Mouse (Mus musculus): Measurements from ENCODE around the gene Nrxn3.

Nrxn3 gene

DNA sequence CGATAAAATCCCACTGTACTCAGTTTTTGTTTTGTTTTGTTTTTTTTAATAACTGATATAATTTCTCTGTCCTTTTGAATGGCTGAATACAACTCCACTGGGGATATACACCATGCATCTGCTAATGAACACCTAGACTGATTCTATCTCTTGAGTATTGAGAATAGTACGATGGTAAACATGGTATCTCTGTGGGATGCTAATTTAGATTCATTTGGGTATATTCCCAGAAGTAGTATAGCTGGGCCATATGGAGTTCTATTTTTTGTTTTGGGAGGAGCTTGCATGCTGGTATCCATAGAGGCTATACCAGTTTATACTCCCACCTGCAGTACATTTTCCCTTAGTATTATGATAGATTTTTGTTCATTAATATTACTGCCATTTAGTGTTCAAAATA, 217.0 kb downstream of the Nrxn3 start:
- no peak for DNase-seq

DNA sequence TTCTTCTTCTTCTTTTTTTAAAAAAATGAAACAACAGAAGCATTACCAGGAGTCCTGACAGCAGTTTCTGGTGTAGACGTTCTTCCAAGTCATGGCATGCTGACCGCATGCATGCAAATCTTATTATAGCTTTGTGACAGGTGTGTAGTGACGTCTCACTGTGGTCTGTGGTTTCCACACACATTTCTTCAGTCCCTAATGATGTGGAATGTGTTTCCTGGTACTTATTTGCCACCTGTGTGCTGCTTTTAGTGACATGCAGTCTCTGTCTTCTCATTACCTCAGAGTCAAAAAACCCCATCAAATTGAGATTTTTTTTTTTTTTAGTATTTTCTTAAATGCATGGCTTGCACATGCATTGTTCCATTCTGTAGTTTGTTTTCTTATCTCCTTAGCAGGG, 222.3 kb downstream of the Nrxn3 start:
- no peak for DNase-seq

DNA sequence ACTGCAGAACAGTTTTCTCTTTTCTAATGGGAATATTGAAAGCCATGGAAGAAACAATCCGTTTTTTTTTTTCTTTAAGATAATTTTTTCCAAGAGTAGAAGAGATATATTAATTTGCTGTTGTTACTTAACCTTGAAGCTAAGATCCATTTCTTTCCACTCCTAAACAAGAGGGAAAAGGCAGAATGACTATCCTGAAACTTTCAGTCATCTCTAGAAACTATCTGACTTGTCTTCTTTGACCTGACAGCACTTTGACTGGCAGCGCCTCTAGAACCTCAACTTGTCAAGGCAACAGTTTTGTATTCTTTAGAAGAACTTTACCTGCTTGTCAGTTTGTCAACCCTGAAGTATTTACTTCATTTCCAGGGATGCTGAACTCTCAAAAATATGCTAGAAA, 227.2 kb downstream of the Nrxn3 start:
- no peak for DNase-seq

DNA sequence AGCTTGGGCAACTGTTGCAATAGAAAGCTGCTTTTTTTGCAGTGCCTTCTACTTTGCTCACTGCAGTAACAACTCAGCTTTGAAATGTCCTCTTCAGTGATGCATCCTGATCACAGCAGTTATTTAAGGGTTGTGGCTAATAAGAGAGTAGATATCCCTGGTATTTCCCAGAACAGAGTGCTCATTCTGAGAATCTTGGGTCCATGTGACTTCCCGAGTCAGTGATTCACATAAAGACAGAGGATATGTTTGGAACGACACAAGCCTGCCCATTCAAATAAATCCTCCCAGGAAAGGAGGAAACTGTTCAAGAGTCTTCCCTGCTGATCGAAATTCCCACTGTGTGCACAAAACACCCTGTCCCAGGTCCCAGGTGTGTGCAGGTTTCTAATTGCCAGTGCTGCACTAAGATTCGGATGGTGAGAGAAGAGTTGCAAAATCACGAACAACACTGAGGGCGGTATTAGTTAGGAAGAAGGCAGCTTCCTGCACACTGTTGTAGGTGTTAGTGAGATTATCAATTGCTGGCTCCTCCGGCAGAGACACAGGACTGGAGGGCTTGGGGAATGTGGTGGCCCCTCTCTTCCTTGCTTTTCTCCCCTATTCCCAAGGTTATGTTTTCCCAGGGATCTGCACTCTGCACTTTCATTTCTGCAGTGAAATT, 230.4 kb downstream of the Nrxn3 start:
- DNase-seq = no peak

DNA sequence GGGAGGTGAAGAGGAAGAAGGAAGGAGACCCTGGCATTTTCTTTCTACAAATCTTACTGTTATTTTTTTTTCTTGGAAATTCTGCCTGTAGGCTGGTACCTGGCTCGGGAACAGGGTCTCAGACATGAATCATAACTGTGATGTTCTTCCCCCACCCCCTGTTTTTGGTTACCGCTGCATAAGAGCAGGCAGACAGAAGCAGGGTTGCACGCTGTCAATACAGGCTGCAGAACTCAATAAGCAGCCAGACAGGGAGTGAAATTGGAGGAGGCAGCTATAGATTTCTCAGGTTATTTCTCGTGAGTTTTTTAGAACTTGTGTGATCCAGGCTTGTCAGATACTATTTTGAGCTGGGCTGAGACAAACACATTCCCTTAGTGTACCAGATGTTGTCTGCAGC, 231.1 kb downstream of the Nrxn3 start:
- DNase-seq = no peak

DNA sequence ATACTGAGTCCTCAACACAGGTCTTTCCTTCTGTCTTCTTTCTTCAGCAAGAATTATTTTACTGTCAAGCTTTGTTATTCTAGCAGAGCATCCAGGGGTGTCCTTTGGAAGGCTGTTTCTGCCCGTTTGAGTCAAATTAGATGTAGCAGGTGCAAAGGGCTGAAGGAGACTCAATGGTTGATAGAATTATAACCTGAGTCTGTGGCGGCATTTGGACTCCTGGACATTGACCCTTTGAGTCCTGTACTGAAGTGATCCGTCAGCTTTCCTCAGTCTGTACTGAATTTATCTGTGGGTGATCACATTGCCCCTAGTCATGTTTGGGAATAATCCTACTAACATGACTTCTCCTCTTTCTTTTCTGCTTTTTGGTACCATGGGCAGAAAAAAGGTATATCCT, 234.8 kb downstream of the Nrxn3 start:
- no peak for DNase-seq

DNA sequence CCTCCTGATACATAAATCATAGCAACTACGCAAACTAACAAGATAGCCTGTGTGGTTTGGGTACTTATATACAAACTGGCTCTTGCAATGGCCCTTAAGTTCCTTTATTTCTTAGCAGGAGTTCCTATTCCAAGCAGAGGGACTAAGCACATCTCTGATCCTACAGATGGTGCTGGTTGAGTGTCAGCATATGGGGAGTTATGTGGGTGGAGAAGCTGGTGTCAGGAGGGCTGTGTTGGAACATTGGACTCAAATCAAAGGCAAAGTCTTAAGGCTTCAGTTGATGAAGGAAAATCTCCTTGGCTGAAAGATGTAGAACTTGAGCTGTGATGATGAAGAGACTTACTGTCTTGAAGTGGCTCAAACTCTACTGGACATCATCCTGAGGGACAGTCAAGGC, 238.1 kb downstream of the Nrxn3 start:
- DNase-seq = no peak

DNA sequence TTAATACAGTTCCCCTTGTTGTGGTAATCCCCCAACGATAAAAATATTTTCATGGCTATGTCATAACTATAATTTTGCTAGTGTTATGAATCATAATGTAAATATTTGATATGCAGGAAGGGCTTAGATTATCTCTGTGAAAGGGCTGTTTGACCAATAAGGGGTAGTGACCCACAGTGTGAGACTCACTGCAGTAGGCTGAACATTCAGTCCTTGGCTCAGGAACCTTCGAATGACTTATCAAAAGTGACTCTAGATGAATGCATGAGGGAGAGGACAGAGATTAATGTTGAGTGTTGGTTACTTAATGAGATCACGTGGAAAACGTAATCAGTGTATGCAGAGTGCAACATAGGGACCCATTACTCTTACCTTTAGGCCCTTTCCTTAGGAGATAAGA, 243.7 kb downstream of the Nrxn3 start:
- DNase-seq = no peak

DNA sequence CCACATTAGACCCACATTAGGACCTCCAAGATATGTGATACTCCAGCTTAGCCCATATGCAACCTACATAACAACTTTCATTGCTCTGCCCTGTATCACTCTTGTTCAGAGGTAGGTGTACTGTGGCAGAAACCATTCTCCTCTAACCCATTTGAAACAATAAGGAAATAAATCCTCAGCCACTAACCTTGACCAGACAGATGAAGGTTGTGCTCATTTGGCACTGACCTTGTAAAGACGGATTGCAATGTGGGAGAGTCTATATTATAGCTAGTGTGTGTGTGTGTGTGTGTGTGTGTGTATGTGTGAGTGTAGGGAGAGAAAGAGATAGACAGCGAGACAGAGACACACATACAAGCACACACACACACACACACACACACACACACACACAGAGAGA, 253.9 kb downstream of the Nrxn3 start:
- DNase-seq = no peak

DNA sequence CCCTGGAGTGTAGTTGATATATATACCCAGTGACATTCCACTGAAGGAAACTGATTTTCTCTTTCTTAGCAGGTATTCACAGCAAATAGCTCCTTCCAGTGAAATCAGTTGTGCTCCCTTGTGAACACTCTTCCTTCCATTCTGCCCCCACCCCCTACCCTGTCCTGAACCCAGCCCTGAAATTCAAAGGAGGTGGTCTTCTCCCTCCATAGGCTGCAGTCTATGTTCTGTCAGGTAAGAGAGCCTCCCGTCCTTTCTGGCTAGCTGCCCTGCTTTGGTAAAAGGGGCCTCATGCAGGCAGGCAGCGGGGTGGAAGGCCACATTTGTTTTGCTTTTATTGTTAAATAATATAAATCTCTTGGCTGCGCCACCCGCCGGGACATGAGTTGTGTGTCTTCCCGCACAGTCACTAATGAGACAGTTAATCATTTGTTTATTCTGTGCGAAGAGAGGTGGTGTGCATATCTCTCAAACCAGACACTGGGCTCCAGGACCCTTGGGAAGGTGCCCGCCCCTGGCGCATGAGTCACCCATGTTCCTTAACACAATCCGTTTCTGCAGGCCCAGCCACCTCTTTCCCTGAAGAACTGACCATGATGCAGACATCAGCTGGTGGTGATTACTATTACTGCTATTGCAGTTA, 261.1 kb downstream of the Nrxn3 start:
- peak; percentile 16 for DNase-seq

DNA sequence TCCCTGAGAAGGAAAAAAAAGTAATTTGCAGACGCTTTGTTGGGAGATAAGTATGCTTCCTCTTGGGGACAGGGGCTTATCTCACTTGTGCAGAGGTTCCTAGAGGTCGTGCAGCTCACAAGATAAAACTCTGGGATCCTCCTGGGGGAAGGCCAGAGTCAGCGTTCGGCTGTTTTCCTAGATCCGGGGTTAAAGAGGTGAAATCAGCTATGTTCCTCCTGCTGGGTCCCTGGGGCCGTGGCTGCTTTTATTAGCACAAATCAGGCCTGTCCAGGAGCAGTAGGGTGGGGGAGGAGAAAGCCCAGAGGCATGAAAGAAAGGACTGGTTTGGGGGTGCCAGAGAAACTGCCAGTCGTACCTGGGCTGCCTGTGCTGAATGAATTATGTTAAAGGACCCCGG, 261.7 kb downstream of the Nrxn3 start:
- no peak for DNase-seq

DNA sequence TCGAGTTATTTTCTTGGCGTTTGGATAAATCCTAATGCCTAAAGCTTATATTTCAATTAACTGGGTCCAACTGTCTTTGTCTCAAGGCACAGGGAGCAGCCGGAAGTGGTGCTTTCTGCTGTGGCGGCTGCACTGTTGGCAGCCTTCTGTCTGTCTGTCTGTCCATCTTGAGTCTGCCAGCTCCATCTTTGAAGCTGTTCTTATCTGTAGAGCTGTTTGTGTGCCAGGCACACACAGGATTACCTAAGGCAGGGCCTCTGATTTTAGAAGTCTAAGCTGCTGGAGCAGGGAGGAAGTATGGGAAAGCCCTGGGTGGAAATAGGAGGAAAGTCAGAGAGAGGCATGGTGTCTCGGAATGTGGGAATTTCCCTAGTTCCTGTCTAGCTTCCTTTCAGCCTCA, 262.1 kb downstream of the Nrxn3 start:
- no peak for DNase-seq

DNA sequence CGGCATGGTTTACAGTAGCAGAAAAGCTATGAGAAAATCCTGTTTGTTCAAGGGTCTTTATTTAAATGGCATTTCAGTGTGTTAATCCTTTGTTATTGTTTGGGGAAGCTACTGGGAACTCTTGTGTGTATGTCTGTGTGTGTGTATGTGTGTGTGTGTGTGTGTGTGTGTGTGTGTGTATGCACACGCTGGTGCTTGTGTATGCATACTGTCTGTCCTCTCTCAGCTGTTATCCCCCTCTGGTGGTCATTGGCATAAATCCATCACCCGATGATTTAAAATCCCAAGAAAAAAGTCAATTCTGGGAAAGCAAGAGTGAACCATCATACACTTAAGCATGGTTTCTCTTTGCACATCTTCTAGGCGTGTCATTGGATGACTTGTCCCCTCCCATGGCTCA, 264.4 kb downstream of the Nrxn3 start:
- DNase-seq = no peak

DNA sequence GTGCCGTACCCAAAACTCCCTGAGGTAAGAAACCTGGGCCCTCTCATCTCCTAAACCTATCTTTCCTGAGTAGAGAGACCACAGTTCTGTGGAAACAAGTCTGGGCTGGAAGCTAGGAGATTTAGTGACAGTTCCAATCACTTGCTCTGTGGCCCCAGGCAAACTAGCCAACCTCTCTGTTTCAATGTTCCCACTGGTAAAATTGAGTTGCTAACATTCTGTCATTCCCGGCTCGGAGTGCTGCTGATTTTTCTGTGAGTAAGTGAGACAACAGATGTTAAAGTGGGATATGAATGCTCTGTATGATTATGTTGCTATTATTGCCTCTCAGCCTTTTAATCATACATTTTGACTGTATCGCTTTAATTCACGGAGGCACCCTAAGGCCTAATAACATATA, 268.1 kb downstream of the Nrxn3 start:
- DNase-seq = no peak

DNA sequence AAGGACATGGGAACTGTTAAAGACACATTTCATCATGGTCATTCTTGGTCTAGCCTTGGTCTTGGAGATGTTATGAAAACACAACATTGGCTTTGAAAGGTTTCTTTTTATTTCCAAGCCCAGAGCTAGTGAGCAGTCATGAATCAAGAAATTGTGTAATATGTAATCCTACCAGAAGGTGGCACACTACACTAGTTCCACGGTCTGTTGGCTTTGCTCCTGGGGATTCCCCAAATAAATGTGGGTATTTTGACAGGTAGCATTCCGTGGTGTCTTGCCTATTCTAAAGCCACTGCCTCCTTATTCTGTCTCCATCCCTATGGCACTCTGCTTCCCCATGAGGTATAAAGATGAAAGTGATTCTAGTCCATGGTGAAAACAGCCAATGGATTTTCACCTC, 269.5 kb downstream of the Nrxn3 start:
- no peak for DNase-seq

DNA sequence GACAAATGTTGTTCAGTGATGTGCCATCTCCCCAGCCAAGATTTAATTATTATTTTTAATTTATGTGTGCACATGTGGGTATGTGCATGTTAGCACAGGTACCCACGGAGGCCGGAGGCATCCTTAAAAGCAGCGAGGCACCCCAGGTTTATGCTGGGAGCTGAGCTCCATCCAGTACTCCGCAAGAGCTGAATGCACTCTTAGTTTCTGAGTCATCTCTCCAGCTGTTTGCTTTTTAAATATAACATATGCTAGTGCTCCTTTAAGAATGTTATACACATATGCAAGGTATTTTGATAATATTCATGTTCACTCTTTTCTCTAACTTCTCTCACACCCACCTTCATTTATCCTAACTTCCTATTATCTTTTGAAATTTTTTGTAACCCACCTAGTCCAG, 271.1 kb downstream of the Nrxn3 start:
- DNase-seq = no peak

DNA sequence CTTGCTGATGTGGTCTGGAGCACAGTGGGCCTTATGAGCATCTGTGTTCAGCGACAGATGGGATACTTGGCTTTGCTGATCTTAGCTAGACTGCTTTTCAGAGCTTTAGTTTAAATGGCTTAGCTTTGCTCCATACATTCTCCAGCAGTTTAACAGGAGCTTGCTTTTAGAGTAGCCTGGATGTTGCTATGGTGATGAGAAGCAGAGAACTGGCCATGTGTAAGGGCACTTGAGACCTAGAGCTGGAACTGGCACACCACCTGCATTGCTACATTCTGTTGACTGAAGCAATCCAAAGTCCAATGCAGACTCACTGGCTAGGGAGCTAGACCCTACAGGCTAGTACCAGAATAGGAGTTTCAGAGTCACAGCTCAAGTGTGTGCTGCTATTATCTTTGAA, 293.8 kb downstream of the Nrxn3 start:
- no peak for DNase-seq

DNA sequence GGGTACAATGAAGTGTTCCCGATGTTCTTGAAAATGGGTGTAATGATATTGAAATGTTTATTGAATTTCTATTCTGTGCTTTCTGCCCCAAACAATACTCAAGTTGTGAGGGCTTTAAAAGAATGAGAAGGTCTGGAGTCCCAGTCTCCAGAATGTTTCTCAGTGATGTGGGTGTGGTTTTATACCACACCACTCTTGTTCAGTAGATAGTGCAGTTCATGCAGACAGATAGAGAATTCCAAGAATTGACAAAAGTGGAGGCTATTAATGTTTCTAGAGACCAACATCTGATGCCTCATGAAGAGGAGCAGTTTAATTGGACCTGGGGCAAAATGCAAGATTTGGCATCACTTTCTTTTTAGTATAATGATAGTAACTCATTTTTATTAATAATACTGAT, 302.5 kb downstream of the Nrxn3 start:
- DNase-seq = no peak

DNA sequence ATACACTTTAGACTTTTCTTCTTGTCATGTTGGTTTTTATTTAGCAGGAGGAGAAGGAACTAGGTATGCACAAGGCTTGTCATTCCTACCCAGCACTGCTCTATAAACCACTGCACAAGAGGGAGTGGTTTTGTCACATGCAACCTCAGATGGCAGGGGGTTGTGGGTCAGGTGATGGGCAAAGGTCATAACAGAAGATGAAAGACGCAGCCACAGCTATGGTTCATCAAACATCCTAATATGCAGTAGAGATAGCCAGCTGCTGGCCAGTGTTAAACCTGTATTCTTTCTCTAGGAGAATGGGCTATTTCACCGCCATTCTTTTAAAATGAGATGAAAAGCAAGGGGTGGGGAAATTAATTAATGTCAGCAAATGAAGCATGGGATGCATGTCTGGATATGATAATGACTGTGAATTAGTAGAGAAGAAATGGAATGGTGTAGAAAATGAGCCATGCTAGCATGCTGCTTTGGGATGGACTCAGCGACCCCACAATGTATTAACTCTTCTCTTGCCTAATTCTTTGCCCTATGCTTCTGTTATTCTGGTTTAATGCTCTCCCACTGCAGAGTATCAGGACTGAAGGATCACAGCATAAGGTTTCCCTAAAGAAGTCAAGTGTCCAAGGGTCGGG, 313.4 kb downstream of the Nrxn3 start:
- no peak for DNase-seq

DNA sequence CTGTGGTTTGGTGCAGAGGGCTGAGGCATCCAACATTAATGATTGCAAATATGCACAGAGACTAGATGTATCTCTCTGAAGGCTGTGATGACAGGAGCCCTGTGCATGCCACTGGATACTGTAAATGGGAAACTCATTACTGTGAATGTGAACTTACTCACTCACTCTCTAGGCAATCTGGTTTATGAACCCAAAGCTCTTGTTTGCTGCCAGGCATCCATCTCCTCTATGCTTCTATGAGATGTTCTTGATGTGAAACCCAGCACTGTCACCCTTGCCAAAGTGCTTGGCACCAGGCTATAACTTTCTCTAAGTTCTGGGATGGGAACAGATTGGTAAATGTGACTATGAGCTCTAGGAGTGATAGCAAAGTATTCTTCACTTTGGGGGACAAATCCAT, 317.5 kb downstream of the Nrxn3 start:
- no peak for DNase-seq

DNA sequence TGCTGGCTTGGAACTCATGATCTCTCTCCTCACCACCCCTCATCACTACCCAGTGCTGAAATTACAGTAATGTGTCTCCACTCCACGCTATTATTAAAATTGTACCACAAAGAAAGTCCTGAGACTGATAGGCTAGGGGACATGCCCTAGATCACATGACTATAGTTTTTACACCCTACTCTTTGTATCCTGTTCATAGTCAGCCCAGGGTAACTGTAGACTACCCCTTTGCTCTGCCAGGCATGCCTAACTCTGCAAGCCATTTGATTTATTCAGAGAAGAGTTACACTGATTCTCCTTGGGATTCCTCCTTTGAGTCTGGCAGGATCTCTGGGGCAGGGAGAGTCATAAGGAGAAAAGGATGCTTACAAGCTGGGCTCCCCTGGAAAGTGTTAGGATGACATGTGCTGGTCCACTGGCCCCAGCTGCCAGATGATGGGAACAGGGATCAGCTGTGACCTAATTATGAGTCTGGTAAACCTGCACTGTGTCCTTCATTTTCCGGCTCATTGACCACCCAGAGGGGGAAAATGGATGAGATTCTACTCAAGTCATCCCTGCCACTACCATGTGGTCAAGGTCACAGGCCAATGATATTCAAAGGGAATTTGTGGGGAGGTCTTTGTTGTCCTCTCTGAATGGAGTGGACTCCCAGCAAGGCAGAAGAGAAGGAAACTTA, 318.9 kb downstream of the Nrxn3 start:
- peak; percentile 1 for DNase-seq

DNA sequence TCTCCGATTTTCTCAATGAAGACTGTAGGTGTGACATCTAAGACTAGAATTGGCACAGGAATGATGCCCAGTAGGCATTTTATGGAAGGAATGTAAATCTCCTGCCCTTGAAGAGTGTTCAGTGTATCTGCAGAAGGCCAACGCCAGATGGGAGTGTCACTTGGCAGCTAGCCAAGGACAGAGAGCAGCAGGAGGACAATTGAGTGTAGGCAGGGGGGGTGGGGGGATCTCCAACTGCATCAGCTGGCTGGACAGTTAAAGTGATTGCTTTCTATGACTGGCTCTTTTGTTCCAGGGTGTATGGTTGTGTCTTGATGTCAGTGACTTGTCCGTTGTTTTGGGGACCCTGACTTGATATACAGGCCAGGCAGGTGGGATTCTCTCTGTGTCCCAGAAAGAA, 326.6 kb downstream of the Nrxn3 start:
- DNase-seq = peak; percentile 11

DNA sequence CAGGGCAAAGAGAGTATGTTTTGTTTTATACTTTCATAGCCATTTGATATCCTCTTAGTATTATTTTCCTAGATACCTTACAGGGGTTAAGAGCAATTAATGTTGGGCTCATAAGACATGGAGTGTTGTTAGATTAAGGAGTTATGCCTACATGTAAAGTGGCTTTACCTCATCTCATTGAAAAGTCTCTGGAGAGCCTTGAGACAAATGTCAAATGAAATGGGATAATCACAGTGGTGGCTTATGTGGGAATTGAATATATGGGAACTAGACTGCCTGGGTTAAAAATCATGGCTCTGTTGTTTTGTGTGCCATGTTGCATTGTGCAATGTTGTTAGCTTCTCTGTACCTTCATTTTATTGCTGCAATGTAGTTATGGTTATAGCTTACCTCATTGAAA, 327.0 kb downstream of the Nrxn3 start:
- no peak for DNase-seq

DNA sequence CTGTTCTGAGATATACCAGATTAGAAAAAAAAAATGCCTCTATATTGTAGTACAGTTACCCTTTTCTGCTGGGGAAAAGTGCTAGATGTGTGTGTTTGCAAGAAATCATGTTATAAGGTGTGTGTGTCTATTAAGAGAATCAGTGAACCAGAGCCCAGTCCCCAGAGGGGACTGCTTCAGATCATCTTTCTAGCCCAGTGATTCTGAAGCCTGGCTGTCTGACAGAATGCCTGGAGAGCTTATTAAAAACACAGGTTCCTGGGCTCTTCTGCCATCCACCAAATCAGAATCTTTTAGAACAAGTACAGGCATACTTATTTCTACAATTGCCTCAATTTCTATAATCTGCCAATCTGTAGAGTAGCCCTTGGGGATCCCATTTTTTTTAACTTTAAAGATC, 349.8 kb downstream of the Nrxn3 start:
- DNase-seq = no peak
